Mouse (Mus musculus): ENCODE measurements at regions not wholly inside any gene's neighbourhood (a gene's known extent, or its start where the extent isn't known, plus 50 kb on each side); places are given as distances from the start of the nearest gene placed in this dataset.

GRCm38 (mm10) chr1:35717166-35717565 lies 351.0 kb upstream of the Hs6st1 start:
- no peak for DNase-seq (ENCODE audit: low read depth)

GRCm38 (mm10) chr1:35717659-35718058 lies 350.5 kb upstream of the Hs6st1 start:
- DNase-seq (ENCODE audit: low read depth): no peak

GRCm38 (mm10) chr1:35720063-35720462 lies 348.1 kb upstream of the Hs6st1 start:
- no peak for DNase-seq (ENCODE audit: low read depth)

GRCm38 (mm10) chr1:35724366-35724900 lies 343.8 kb upstream of the Hs6st1 start:
- no peak for DNase-seq (ENCODE audit: low read depth)

- DNase-seq (ENCODE audit: low read depth): peak; percentile 74
These were observed 341.6 kb upstream of the Hs6st1 start for GRCm38 (mm10) chr1:35726596-35726995.

GRCm38 (mm10) chr1:35727310-35727990 lies 340.8 kb upstream of the Hs6st1 start:
- DNase-seq (ENCODE audit: low read depth): no peak

- DNase-seq (ENCODE audit: low read depth): no peak
These were observed 338.4 kb upstream of the Hs6st1 start for GRCm38 (mm10) chr1:35729785-35730295.

- no peak for DNase-seq (ENCODE audit: low read depth)
These were observed 337.9 kb upstream of the Hs6st1 start for GRCm38 (mm10) chr1:35730309-35730708.

GRCm38 (mm10) chr1:35736247-35736646 lies 332.0 kb upstream of the Hs6st1 start:
- no peak for DNase-seq (ENCODE audit: low read depth)

GRCm38 (mm10) chr1:35749603-35750002 lies 318.6 kb upstream of the Hs6st1 start:
- DNase-seq (ENCODE audit: low read depth): no peak

GRCm38 (mm10) chr1:35750092-35750521 lies 318.1 kb upstream of the Hs6st1 start:
- DNase-seq (ENCODE audit: low read depth): no peak

GRCm38 (mm10) chr1:35752636-35753035 lies 315.6 kb upstream of the Hs6st1 start:
- no peak for DNase-seq (ENCODE audit: low read depth)

GRCm38 (mm10) chr1:35754170-35754569 lies 314.0 kb upstream of the Hs6st1 start:
- DNase-seq (ENCODE audit: low read depth): no peak

- no peak for DNase-seq (ENCODE audit: low read depth)
These were observed 309.2 kb upstream of the Hs6st1 start for GRCm38 (mm10) chr1:35759010-35759409.

GRCm38 (mm10) chr1:35759600-35759999 lies 308.6 kb upstream of the Hs6st1 start:
- DNase-seq (ENCODE audit: low read depth): no peak

GRCm38 (mm10) chr1:35763051-35763450 lies 305.1 kb upstream of the Hs6st1 start:
- no peak for DNase-seq (ENCODE audit: low read depth)

GRCm38 (mm10) chr1:35763456-35763855 lies 304.7 kb upstream of the Hs6st1 start:
- DNase-seq (ENCODE audit: low read depth): no peak

- DNase-seq (ENCODE audit: low read depth): no peak
These were observed 304.1 kb upstream of the Hs6st1 start for GRCm38 (mm10) chr1:35764068-35764467.

- DNase-seq (ENCODE audit: low read depth): peak; percentile 5
These were observed 302.5 kb upstream of the Hs6st1 start for GRCm38 (mm10) chr1:35765692-35766091.

GRCm38 (mm10) chr1:35766271-35766670 lies 301.9 kb upstream of the Hs6st1 start:
- DNase-seq (ENCODE audit: low read depth): no peak

- DNase-seq (ENCODE audit: low read depth): no peak
These were observed 295.6 kb upstream of the Hs6st1 start for GRCm38 (mm10) chr1:35772567-35772966.

GRCm38 (mm10) chr1:35774566-35774965 lies 293.6 kb upstream of the Hs6st1 start:
- no peak for DNase-seq (ENCODE audit: low read depth)

- no peak for DNase-seq (ENCODE audit: low read depth)
These were observed 285.5 kb upstream of the Hs6st1 start for GRCm38 (mm10) chr1:35782668-35783067.

- DNase-seq (ENCODE audit: low read depth): peak; percentile 1
These were observed 284.8 kb upstream of the Hs6st1 start for GRCm38 (mm10) chr1:35783427-35783826.

All from naive thymus-derived CD4-positive, alpha-beta T cell, adult 2 months (primary cell).